Mouse (Mus musculus) kidney, embryonic 14.5 days (tissue): Measurements from ENCODE around the gene Rprd2. TPM values are rescaled to one million over a fixed set of nuclear protein-coding genes. Genes with fewer than 3 reads are reported as not detected.
"Not testable (repeated sequence)": the region's sequence is repeated elsewhere in the genome, so short reads cannot be mapped to it uniquely, and the experiment has no call there.

Experiments used
- ATAC-seq: fragments of 200-750 bp; cut with Nextera tagmentation; 2 replicates; pipeline ENCODE4 v1.8.0; 2017; ENCODE audit warnings: moderate number of reproducible peaks, mild to moderate bottlenecking, moderate TSS enrichment, moderate library complexity; ENCODE audit not compliant: low FRiP score, low TSS enrichment
- H3K27ac ChIP-seq: fragments of 300-500 bp; sonication (generic); 2 replicates; pipeline ENCODE4 v1.5.1; 2014; ENCODE audit warnings: low read depth, mild to moderate bottlenecking, low read length, moderate library complexity, mixed read lengths
- H3K27me3 ChIP-seq: fragments of 300-500 bp; sonication (generic); 2 replicates; pipeline ENCODE4 v1.6.1; 2014; ENCODE audit warnings: mild to moderate bottlenecking, low read length; ENCODE audit not compliant: control insufficient read depth, insufficient read depth
- H3K36me3 ChIP-seq: fragments of 300-500 bp; sonication (generic); 2 replicates; pipeline ENCODE4 v1.6.1; 2014; ENCODE audit warnings: low read length, mixed read lengths; ENCODE audit not compliant: control insufficient read depth, insufficient read depth
- H3K4me1 ChIP-seq: fragments of 300-500 bp; sonication (generic); 2 replicates; pipeline ENCODE4 v1.6.1; 2014; ENCODE audit warnings: low read length, mixed read lengths; ENCODE audit not compliant: control insufficient read depth, insufficient read depth
- H3K4me2 ChIP-seq: fragments of 300-500 bp; sonication (generic); replicated peaks from 2 replicates; pipeline ENCODE4 v1.6.1; 2014; ENCODE audit warnings: low read depth, mild to moderate bottlenecking, low read length
- H3K4me3 ChIP-seq: fragments of 300-500 bp; sonication (generic); 2 replicates; pipeline ENCODE4 v1.5.1; 2014; ENCODE audit warnings: mild to moderate bottlenecking, low read length
- H3K9ac ChIP-seq: fragments of 300-500 bp; sonication (generic); 2 replicates; pipeline ENCODE4 v1.6.1; 2014; ENCODE audit warnings: low read depth, mild to moderate bottlenecking, low read length, moderate library complexity
- H3K9me3 ChIP-seq: fragments of 300-500 bp; sonication (generic); 2 replicates; pipeline ENCODE4 v1.6.1; 2016; ENCODE audit warnings: low read length; ENCODE audit not compliant: control insufficient read depth
- WGBS: fragments of 180-500 bp; shearing (Covaris S2); extraction: QIAGEN DNeasy Blood & Tissue Kit; methylation state at CpG from one replicate; pipeline ENCODE4 v1.1.7; 2014; 5-methylcytosine and 5-hydroxymethylcytosine counted together
- polyA plus RNA-seq: library from polyadenylated mRNA; unstranded; fragments of >200 nt; fragmentation: Nextera tagmentation; extraction: Ambion mirVana; gene quantifications from 2 replicates; pipeline ENCODE4 v1.2.1, GENCODE M21; 2014

The Rprd2 gene
- polyA plus RNA-seq, 1 experiment from 2014 or later = 27.2 TPM

DNA sequence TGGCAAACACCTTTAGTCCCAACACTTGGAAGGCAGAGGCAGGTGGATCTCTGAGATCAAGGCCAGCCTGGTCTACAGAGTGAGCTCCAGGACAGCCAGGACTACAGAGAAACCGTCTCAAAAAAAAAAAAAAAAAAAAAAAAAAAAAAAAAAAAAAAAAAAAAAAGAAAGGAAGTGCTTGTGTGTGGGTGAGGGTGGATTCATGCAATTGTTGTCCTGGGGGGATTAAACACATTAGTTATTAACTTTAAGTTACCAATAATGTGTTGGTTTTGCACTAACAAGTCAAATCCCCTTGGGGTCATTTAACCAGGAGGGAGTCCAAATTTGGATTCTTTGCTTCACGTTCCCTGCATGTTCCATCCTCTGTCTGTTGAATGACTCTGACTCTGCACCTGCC lies 7.6 kb upstream of the Rprd2 start:
- H3K4me1 ChIP-seq = no peaks in the 10 kb centered on the region
- no peak overlapping the region for H3K4me2 ChIP-seq
- H3K9ac ChIP-seq = no peak overlapping the region
- ATAC-seq = no peak
- H3K27ac ChIP-seq = no peak overlapping the region
- H3K4me3 ChIP-seq = no peak overlapping the region
- no peaks in the 10 kb centered on the region for H3K9me3 ChIP-seq
- 78% methylated on average over 2 of the region's 2 CpGs for WGBS
- H3K36me3 ChIP-seq = peaks cover 29% of the 10 kb centered on the region
- H3K27me3 ChIP-seq = no peaks in the 10 kb centered on the region

- Histone ChIP-seq H3K27me3 (no peaks in the 10 kb centered on the region), H3K9me3 (no peaks in the 10 kb centered on the region), H3K4me1 (peaks cover 11% of the 10 kb centered on the region; the same call in 1 of the 2 replicates), H3K4me3 (peak overlapping the region; percentile 65), H3K4me2 (peak overlapping the region; percentile 46), H3K36me3 (no peaks in the 10 kb centered on the region; the same call in 1 of the 2 replicates), H3K27ac (peak overlapping the region; percentile 99), H3K9ac (peak overlapping the region; percentile 82; the same call in 1 of the 2 replicates)
- ATAC-seq = no peak; the same call in 1 of the 2 replicates
- 41% methylated on average over 10 of the region's 10 CpGs for WGBS
These were observed 1.7 kb upstream of the Rprd2 start for GRCm38 (mm10) chr3:95820046-95821010.

- WGBS = under 1% methylated on average over 49 of the region's 49 CpGs
- peaks cover 11% of the 10 kb centered on the region; the same call in 1 of the 2 replicates for H3K4me1 ChIP-seq
- peak overlapping the region; percentile 100 for H3K27ac ChIP-seq
- H3K4me2 ChIP-seq = peak overlapping the region; percentile 46
- peak overlapping the region; percentile 82 for H3K9ac ChIP-seq
- peak; percentile 97 for ATAC-seq
- no peaks in the 10 kb centered on the region for H3K27me3 ChIP-seq
- no peaks in the 10 kb centered on the region for H3K9me3 ChIP-seq
- no peaks in the 10 kb centered on the region; the same call in 1 of the 2 replicates for H3K36me3 ChIP-seq
- H3K4me3 ChIP-seq = peak overlapping the region; percentile 65
These were observed 805 bp upstream of the Rprd2 start for GRCm38 (mm10) chr3:95819351-95819985.

DNA sequence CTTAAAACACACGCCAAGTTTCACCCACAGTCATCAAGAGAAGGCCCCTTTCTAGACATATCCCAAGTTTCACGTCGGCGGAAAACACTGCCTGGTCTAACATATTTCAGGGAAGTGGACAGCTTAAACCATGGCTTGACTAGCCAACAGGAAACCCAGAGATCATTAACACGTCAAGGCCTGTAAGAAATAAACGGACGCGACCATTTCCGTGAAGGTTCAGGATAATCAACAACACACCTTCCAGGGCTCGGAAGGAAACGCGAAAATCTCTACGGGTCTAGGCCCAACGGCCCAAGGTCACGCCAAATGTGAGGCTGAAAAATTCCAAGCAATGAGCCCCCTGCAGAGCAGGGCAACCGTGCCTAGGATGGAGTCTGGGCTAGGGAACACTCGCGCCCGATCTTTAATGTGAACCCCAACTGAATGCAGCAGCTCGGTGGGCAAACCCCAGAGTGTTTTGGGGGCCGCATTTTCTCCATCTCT lies 594 bp downstream of the Rprd2 start:
- Histone ChIP-seq H3K4me2 (peak overlapping the region; percentile 67), H3K4me3 (peak overlapping the region; percentile 65), H3K36me3 (no peaks in the 10 kb centered on the region; the same call in 1 of the 2 replicates), H3K4me1 (peaks cover 11% of the 10 kb centered on the region; the same call in 1 of the 2 replicates), H3K9me3 (no peaks in the 10 kb centered on the region), H3K27ac (peak overlapping the region; percentile 100), H3K27me3 (no peaks in the 10 kb centered on the region), H3K9ac (peak overlapping the region; percentile 92)
- WGBS = under 1% methylated on average over 21 of the region's 21 CpGs
- ATAC-seq = peak; percentile 2; the same call in 1 of the 2 replicates

GRCm38 (mm10) chr3:95816681-95817080 lies 2.0 kb downstream of the Rprd2 start:
- Histone ChIP-seq H3K9me3 (no peaks in the 10 kb centered on the region), H3K9ac (no peak overlapping the region), H3K4me3 (no peak overlapping the region; the same call in 1 of the 2 replicates), H3K4me1 (peaks cover 11% of the 10 kb centered on the region; the same call in 1 of the 2 replicates), H3K27ac (no peak overlapping the region), H3K27me3 (no peaks in the 10 kb centered on the region), H3K36me3 (no peaks in the 10 kb centered on the region; the same call in 1 of the 2 replicates), H3K4me2 (peak overlapping the region; percentile 19; the same call in 1 of the 2 replicates)
- no peak for ATAC-seq
- 94% methylated on average over 3 of the region's 3 CpGs for WGBS

DNA sequence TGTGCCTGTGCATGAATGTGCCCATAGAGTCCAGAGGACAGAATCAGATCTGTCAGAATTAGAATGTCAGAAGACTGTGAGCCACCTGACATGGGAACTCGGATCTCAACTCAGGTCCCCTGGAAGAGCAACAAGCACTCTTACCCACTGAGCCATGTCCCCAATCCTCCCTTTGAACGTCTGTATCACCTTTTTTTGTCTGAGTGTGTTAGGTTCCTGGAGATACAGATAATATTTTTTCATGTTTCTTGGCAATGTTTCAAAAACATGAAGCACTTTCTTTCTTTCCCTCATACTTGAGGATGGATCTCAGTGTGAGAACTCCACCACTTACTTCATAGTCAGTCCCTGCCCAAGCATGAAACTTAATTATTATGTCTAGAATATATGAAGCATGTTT lies 10.3 kb downstream of the Rprd2 start:
- Histone ChIP-seq H3K9ac (no peak overlapping the region), H3K9me3 (no peaks in the 10 kb centered on the region), H3K4me3 (no peak overlapping the region), H3K36me3 (peaks cover 16% of the 10 kb centered on the region), H3K27me3 (no peaks in the 10 kb centered on the region), H3K4me2 (no peak overlapping the region), H3K4me1 (no peaks in the 10 kb centered on the region), H3K27ac (no peak overlapping the region)
- 58% methylated on average over 2 of the region's 2 CpGs for WGBS
- no peak for ATAC-seq

- H3K9ac ChIP-seq, H3K27ac ChIP-seq, H3K9me3 ChIP-seq, H3K4me3 ChIP-seq, H3K4me2 ChIP-seq, ATAC-seq, H3K4me1 ChIP-seq, H3K27me3 ChIP-seq: not testable (repeated sequence)
- H3K36me3 ChIP-seq = peaks cover 16% of the 10 kb centered on the region
- 84% methylated on average over 4 of the region's 6 CpGs for WGBS
These were observed 11.0 kb downstream of the Rprd2 start for GRCm38 (mm10) chr3:95807630-95808029.

DNA sequence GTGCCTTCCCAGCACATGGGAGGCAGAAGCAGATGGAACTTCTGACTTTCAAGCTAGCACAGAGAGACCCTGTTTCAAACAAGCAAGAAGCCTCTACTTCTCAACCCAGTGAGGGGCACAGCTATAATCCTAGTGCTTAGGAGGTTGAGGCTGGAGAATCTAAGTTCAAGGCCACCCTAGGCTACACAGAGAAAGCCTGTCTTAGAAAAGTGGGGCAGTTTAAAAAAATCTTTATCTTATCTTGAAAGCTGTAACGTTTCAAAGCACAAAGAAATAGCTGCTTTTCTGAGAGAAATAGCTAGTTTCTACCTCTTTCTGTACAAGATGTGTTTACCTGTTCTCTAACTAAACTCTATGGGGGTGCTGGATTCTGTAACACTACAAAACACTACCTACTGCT lies 12.0 kb downstream of the Rprd2 start:
- Histone ChIP-seq H3K27me3 (no peaks in the 10 kb centered on the region), H3K4me2 (no peak overlapping the region), H3K27ac (no peak overlapping the region), H3K4me3 (no peak overlapping the region), H3K9ac (no peak overlapping the region), H3K9me3 (no peaks in the 10 kb centered on the region), H3K36me3 (peaks cover 16% of the 10 kb centered on the region), H3K4me1 (no peaks in the 10 kb centered on the region)
- WGBS = 77% methylated on average over 1 of the region's 1 CpGs
- no peak for ATAC-seq
